Mouse (Mus musculus): ENCODE measurements around the gene Cabp1. TPM values are rescaled to one million over a fixed set of nuclear protein-coding genes. Genes with fewer than 3 reads are reported as not detected.

The Cabp1 gene
- total and polyA plus RNA-seq, 3 experiments: 0.35 to 1.7 TPM; not detected in 1

DNA sequence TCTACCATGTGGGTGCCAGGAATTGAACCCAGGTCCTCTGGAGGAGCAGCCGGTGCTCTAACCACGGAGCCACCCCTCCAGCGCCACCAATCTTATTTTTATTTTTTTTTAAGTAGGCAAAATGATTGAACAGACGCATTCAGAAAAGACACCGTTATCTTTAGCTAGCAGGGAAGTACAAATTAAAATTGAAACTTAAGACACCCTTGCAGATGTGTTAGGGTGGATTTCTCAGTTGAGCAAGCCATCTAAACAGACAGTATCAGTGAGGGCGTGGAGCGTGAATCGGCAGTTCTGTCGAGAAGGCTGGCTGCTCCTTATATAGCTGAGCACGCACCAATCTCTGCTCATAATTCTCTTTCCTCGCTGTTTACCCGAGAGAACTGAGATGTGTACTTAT, 23.8 kb upstream of the Cabp1 start (continued):
- TF ChIP-seq RCOR1 (IDR thresholded peaks at IDR 0.05; ENCODE audit: low read depth, low read length) (peak; percentile 37; the same call in 1 of the 2 replicates), MYB (IDR thresholded peaks at IDR 0.05; ENCODE audit: low read depth, low read length) (no peak), ZMIZ1 (IDR thresholded peaks at IDR 0.05; ENCODE audit: low read depth, low read length) (no peak), UBTF (IDR thresholded peaks at IDR 0.05; ENCODE audit: borderline replicate concordance, insufficient read depth, low read depth, low read length) (no peak), HCFC1 (IDR thresholded peaks at IDR 0.05; ENCODE audit: low read depth, low read length) (peak; percentile 49), GATA1 (IDR thresholded peaks at IDR 0.05; ENCODE audit: low read depth, low read length) (peak; percentile 69; the same call in 1 of the 2 replicates), ZC3H11A (IDR thresholded peaks at IDR 0.05; ENCODE audit: low read depth, low read length) (0 out of 2 replicates have a peak, but pooled peaks have one; percentile 3), ETS1 (IDR thresholded peaks at IDR 0.05; ENCODE audit: low read depth, low read length) (peak; percentile 73), EP300 (IDR thresholded peaks at IDR 0.05; ENCODE audit: low read depth in 1 of 2, low read length in 2 of 2) (peak; percentile 72 to 77), TAL1 (IDR thresholded peaks at IDR 0.05; ENCODE audit: low read length) (peak; percentile 62), MAFK (IDR thresholded peaks at IDR 0.05; ENCODE audit: borderline replicate concordance, low read depth, low read length) (peak; percentile 72; the same call in 1 of the 2 replicates), USF2 (IDR thresholded peaks at IDR 0.05; ENCODE audit: borderline replicate concordance in 1 of 2, insufficient read depth in 1 of 2, low read depth in 1 of 2, low read length in 2 of 2) (no peak), USF1 (IDR thresholded peaks at IDR 0.05; ENCODE audit: low read depth, low read length) (no peak), NELFE (IDR thresholded peaks at IDR 0.05; ENCODE audit: low read depth, low read length) (peak; percentile 38; the same call in 1 of the 2 replicates), CTCF (IDR thresholded peaks at IDR 0.05 in 2 of 3, conservative IDR thresholded peaks at IDR 0.05 in 1 of 3; ENCODE audit: control insufficient read depth in 1 of 3, insufficient read depth in 1 of 3, low read depth in 2 of 3, low read length in 3 of 3, poor library complexity in 1 of 3, severe bottlenecking in 1 of 3) (no peak), KAT2A (conservative IDR thresholded peaks at IDR 0.05; ENCODE audit: low read depth, low read length) (no peak), TCF12 (IDR thresholded peaks at IDR 0.05; ENCODE audit: low read depth, low read length) (peak; percentile 77), MAX (IDR thresholded peaks at IDR 0.05; ENCODE audit: low read length) (peak; percentile 82), TBP (IDR thresholded peaks at IDR 0.05; ENCODE audit: low read depth, low read length) (peak; percentile 96), ELF1 (IDR thresholded peaks at IDR 0.05; ENCODE audit: low read depth, low read length) (no peak)

DNA sequence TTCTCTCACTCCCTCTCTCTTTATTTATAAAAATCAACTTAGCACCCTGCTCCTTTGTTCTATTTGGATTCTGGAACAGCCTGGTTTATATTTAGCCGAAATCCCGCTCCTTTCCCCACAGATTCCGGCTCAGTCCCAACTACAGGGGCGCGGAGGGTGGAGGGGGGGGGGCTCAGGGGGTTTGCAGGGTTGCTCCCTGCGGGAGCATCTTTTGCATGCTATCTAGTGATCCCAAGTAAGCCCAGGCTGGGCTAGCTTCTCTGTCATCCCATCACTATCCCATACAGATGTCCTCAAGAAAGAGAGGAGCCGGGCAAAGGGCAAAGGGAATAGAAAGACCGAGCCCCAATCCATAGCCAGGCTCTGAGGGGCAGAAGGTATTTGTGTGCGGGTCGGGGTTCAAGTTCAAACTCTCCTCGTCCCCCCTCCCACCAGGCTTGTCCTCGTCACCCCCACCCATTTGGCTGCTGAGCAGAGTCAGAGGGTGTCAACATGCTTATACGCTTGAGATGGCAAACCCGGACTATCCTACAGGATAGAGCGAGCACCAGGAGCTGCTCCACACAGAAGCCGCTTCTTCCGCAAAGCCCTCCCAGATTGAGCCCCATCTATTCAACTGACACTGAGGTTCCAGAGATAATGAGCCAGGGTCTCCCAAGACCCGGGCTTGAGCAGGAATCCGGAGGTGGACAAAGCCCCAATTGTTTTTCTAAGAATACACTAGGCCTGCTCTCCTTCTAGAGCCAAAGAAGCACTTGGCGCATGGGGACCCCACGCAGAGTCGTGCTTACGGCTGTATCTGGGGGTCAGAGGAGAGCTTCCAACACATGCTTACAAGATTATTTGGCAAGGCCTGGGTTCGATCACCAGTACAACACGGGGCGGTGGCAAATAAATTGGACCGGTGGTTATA, 21.3 kb upstream of the Cabp1 start:
- Histone ChIP-seq H3K27ac (ENCODE audit: control insufficient read depth, low read depth, low read length) (no peak overlapping the region), H3K79me2 (ENCODE audit: control insufficient read depth, insufficient read depth, low read length, poor library complexity) (no peaks in the 10 kb centered on the region), H3K4me1 (ENCODE audit: control insufficient read depth in 1 of 2, insufficient read depth in 2 of 2, low read length in 2 of 2) (peaks cover 0 to 9% of the 10 kb centered on the region in 2 experiments; a peak in 2 of 4 replicates), H3K9me3 (replicated peaks; ENCODE audit: insufficient read depth, low read length) (no peaks in the 10 kb centered on the region), H3K4me3 (ENCODE audit: control insufficient read depth in 1 of 2, insufficient read depth in 1 of 2, low read depth in 2 of 2, low read length in 2 of 2) (no peak overlapping the region), H3K36me3 (ENCODE audit: control insufficient read depth in 1 of 2, insufficient read depth in 2 of 2, low read length in 2 of 2) (peaks cover 0 to 4% of the 10 kb centered on the region in 2 experiments; a peak in 2 of 4 replicates), H3K27me3 (ENCODE audit: control insufficient read depth in 1 of 2, insufficient read depth in 2 of 2, low read length in 2 of 2) (no peaks in the 10 kb centered on the region), H3K9ac (ENCODE audit: control insufficient read depth, low read depth, low read length, poor library complexity, severe bottlenecking) (no peak overlapping the region)
- no peak for DNase-seq (ENCODE audit: low read depth, low spot score)
- TF ChIP-seq NELFE (IDR thresholded peaks at IDR 0.05; ENCODE audit: low read depth, low read length) (no peak), CHD1 (IDR thresholded peaks at IDR 0.05; ENCODE audit: low read depth, low read length) (no peak), JUND (IDR thresholded peaks at IDR 0.05; ENCODE audit: low read depth, low read length) (no peak), USF2 (IDR thresholded peaks at IDR 0.05; ENCODE audit: borderline replicate concordance in 1 of 2, insufficient read depth in 1 of 2, low read depth in 1 of 2, low read length in 2 of 2) (no peak), POLR2A (IDR thresholded peaks at IDR 0.05; ENCODE audit: control insufficient read depth in 1 of 2, insufficient read depth in 1 of 2, low read depth in 1 of 2, low read length in 2 of 2, poor library complexity in 1 of 2) (no peak), EP300 (IDR thresholded peaks at IDR 0.05; ENCODE audit: low read depth in 1 of 2, low read length in 2 of 2) (no peak), RAD21 (IDR thresholded peaks at IDR 0.05; ENCODE audit: low read depth, low read length) (no peak), HCFC1 (IDR thresholded peaks at IDR 0.05; ENCODE audit: low read depth, low read length) (no peak), CTCF (IDR thresholded peaks at IDR 0.05 in 2 of 3, conservative IDR thresholded peaks at IDR 0.05 in 1 of 3; ENCODE audit: control insufficient read depth in 1 of 3, insufficient read depth in 1 of 3, low read depth in 2 of 3, low read length in 3 of 3, poor library complexity in 1 of 3, severe bottlenecking in 1 of 3) (no peak), MAFK (IDR thresholded peaks at IDR 0.05; ENCODE audit: borderline replicate concordance, low read depth, low read length) (no peak), TAL1 (IDR thresholded peaks at IDR 0.05; ENCODE audit: low read length) (no peak), E2F4 (IDR thresholded peaks at IDR 0.05; ENCODE audit: borderline replicate concordance, low read depth, low read length) (no peak), ZKSCAN1 (IDR thresholded peaks at IDR 0.05; ENCODE audit: low read depth, low read length) (no peak), MAX (IDR thresholded peaks at IDR 0.05; ENCODE audit: low read length) (no peak), ZC3H11A (IDR thresholded peaks at IDR 0.05; ENCODE audit: low read depth, low read length) (no peak), GABPA (IDR thresholded peaks at IDR 0.05; ENCODE audit: low read depth, low read length) (no peak), KAT2A (conservative IDR thresholded peaks at IDR 0.05; ENCODE audit: low read depth, low read length) (no peak), TCF12 (IDR thresholded peaks at IDR 0.05; ENCODE audit: low read depth, low read length) (no peak), MAZ (IDR thresholded peaks at IDR 0.05; ENCODE audit: low read depth, low read length) (no peak)

Measured in MEL (cell line).